Mouse (Mus musculus) small intestine, adult 2 months (tissue): ENCODE measurements around the gene Gm14399.

Experiments
- CTCF ChIP-seq: fragments of 200-500 bp; IDR thresholded peaks from 2 replicates; pipeline ENCODE4 v1.5.1; 2012; ENCODE audit warnings: low read depth, mild to moderate bottlenecking, control low read depth, inconsistent platforms, low read length, moderate library complexity, mixed read lengths; ENCODE audit not compliant: insufficient replicate concordance, insufficient read length; ENCODE audit errors: extremely low read depth
- POLR2A ChIP-seq: fragments of 200-500 bp; IDR thresholded peaks from 2 replicates; pipeline ENCODE4 v1.6.1; 2012; ENCODE audit warnings: low read depth, mild to moderate bottlenecking, control low read depth, inconsistent platforms, low read length, moderate library complexity

DNA sequence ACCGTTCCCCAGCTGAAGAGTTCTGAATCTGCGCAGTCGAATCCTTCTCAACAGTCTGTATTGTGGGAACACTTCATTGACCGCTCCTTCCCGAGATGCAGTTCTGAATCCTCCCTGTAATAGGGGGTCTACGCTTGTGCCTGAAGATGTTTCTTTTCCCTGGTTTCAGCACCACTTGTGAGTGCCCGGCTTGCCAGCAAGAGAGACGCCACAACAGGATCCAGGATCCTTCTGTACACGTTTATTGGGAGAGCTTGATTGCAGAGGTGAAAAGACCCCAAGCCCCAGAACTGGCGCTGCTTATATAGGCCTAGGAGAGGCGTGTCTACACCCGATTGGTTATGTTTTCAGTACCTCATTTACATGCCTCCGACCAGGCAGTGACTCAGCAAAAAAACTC lies 14.9 kb upstream of the Gm14399 start:
- no peak for TF ChIP-seq CTCF
- no peak for TF ChIP-seq POLR2A
